Mouse (Mus musculus) mesoderm, embryonic 11.5 days (tissue): ENCODE measurements around the gene Nmi.

Experiments
- DNase-seq: peaks from one replicate; pipeline ENCODE4 v3.0.0-alpha.2; 2012; ENCODE audit warnings: low read depth, low spot score

Gene Nmi

GRCm38 (mm10) chr2:51945812-51946211 lies 27.5 kb downstream of the Nmi start:
- peak; percentile 35 for DNase-seq

DNA sequence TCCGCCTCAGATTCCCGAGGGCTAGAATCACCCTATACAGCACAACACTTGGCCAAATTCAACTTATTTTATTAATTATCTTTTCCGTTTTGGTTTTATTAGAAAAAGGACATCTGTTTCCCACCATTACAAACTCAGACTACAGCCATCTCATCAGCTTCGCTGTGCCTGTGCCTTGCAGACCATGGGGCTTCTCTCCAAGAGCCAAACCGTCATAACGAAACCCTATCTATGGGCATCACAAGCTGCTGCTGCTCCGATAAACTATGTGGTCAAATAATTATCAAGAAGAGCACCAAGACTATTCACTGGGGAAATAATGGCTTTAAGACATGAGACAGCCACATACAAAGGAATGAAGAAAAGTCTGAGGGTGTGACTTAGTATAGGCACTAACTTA lies 31.5 kb downstream of the Nmi start:
- no peak for DNase-seq

DNA sequence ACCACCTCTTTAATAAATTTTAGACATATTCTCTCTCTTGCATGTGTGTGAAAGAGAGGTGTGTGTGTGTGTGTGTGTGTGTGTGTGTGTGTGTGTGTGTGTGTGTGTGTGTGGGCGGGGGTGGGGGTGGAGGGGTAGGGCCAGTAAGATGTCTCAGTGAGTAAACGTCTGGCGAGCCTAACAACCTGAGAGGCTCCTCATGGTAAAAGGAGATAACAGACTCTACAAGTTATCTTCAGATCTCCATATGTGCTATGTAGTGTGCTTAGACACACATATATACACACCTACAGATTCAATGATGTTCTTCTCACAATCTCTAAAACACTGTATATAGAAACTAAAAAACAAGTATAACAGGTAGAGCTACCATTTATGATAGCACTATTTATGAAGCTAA lies 34.5 kb downstream of the Nmi start:
- no peak for DNase-seq

GRCm38 (mm10) chr2:51937004-51937403 lies 36.3 kb downstream of the Nmi start:
- DNase-seq: no peak

- no peak for DNase-seq
Observed at GRCm38 (mm10) chr2:51936585-51936984, 36.7 kb downstream of the Nmi start.

DNA sequence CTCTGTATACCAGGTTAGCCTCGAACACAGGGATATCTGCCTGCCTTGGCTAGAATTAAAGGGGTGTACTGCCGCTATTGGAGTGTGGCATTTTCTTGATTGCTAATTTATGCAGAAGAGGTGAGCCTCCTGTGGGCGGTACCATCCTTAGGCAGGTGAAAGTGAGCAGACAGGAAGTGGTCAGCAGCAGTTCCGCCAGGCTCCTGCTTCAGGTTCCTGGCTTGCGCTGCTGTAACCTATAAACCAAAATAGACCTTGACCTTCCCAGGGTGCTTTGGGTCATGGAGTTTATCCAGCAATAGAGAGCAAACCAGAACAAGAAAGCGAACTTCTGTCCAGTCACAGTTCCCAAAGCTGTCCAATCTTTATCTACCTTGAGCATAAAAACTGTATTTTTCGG lies 37.4 kb downstream of the Nmi start:
- no peak for DNase-seq

DNA sequence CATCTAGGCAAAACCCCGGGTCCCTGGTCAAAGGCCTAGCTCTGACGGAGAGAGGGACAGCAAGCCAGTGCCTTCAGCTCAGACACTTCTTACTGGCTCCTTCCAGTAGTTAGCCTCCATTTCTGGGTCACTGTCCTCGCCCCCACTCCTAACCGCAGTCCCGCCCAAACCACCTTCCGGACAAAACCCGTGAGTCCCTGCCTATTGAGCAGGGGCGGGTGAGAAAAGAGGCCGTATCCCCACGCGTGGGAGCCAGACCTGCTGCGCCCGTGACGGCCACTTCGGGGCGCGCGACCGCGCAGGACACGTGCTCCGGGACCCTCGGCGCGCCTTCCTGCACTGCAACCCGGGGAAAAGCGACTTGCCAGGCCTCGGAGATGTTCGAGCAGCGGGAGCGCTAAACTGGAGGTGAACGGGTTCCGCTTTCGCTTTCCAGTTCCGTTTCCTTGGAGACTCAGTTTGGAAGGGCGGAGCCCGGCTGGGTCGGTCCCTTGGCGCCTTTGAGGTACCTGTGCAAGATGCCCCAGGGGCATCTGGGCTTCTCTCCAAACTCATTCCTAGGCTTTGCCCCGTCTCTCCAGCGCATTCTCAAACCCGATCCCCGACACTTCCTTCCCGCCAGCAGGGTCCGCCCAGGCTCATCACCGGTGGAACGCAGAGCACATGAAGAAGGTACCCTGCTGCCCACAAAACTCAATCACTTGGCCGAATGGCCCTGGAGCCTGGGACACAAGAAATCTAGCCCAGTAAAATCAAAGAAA lies 38.5 kb downstream of the Nmi start, which contains the start of gene Rbm43:
Gene Rbm43 (minus strand): TSS at position 590 of the 761 bp plus-strand sequence.
- peak; percentile 62 for DNase-seq

DNA sequence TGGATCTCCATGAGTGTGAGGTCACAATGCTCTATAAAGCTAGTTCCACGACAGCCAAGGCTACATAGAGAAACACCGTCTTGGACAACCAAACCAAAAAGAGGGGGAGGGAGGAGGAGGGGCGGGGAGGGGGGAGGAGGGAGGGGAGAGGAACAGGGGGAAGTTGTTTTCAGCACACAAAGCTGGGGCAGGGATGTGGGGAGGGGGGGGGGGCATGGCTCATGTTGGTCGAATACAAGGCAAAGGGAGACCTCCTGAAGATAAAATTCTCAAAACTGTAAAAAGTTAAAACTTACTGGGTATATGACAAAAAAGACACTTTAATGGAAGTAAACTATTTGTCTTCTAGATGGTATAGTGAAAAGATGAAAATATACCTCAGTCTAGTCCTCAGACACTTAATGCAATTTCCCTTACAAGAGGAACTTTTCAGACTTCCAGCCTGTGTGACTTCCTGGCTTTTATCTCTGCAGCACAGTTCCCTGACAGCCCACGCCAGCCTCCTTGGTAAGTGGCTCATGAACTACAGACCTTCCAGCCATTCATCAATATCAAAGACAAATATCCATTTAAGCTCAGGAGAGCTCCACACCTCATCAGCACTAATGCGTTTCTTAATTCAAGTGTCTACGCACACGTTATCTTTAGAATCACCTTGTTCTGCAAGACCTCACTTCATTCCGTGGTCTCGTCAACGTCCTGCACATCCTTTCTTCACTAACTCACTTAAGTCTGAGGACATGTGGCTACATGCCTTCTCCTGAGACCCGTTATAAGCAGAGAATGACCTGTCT lies 39.8 kb downstream of the Nmi start:
- peak; percentile 12 for DNase-seq

DNA sequence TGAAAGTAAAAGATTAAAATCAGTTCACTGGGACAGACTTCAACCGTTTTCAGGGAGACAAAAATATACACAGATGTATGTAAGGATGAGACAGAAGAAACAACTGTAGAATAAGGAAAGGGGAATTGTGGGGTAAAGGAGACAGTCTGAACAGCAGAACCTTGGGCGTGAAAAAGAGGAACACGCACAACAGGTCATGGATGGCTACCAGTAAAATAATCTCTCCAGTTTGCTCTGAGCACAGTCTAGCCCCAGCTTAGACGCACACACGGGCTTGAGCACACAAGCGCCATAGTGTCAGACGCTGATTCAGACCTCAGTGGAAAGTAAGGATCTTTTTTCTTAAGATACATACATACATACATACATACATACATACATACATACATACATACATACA lies 42.1 kb downstream of the Nmi start:
- no peak for DNase-seq

GRCm38 (mm10) chr2:51914944-51915680 lies 58.2 kb downstream of the Nmi start:
- peak; percentile 89 for DNase-seq

GRCm38 (mm10) chr2:51914532-51914931 lies 58.8 kb downstream of the Nmi start:
- no peak for DNase-seq

DNA sequence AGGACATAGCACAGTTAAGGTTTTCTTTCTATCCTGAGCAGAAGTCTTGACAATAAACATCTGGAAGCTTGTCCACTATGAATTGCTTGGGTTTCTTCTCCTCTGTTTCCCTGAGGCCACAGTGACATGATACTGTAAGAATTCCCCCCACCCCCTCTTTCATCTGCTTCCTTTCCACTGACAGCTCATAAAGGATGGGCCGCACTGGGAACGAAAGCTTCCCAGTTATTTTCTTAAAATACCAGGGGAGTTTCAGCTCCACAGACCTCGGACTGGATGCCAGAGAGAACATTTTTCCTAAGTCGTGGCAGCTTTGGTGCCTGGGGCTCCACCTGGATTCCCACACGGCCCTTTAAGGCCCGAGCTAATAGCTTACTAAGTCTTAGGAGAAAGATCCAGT lies 60.6 kb downstream of the Nmi start:
- peak; percentile 81 for DNase-seq

GRCm38 (mm10) chr2:51911864-51912263 lies 61.4 kb downstream of the Nmi start:
- DNase-seq: peak; percentile 34

DNA sequence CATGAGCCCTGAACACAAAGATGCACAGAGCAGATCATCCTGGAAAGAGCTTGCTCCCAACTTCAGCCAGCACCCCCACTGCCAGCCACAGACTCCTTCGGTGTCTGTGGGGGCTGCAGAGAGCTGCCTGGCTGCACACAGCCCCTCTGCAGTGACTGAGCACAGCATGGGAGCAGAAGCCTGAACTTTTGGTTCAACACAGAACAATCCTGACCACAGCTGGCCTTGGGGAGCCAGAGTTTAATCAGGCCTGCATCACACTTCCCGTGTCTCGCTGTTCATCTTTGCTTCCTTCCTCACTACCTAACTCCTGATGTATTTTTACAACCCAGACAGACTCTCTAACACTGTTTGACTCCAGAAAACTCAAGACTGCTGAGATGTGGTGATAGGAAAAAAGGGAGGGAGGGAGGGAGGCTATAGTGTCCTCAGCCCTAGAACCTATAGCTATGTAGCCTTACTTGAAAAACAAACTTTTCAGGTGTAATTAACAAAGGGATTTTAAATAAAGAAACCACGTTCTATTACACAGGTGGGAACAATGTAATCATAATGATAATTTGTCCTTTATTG lies 65.7 kb downstream of the Nmi start:
- no peak for DNase-seq

- DNase-seq: no peak
Observed at GRCm38 (mm10) chr2:51905637-51906036, 67.7 kb downstream of the Nmi start.
